Mouse (Mus musculus) forebrain, embryonic 12.5 days (tissue): ENCODE results near the gene Sema3e. TPM values are rescaled to one million over a fixed set of nuclear protein-coding genes. Genes with fewer than 3 reads are reported as not detected.

Source experiments
- ATAC-seq: fragments of 200-750 bp; cut with Nextera tagmentation; 2 replicates; pipeline ENCODE4 v1.8.0; 2017; ENCODE audit warnings: moderate TSS enrichment; ENCODE audit not compliant: low FRiP score
- H3K27ac ChIP-seq: fragments of 300-500 bp; sonication (generic); 2 replicates; pipeline ENCODE4 v1.5.1; 2016; ENCODE audit warnings: mild to moderate bottlenecking
- H3K27me3 ChIP-seq: fragments of 300-500 bp; sonication (generic); 2 replicates; pipeline ENCODE4 v1.6.1; 2016; ENCODE audit warnings: mild to moderate bottlenecking
- H3K36me3 ChIP-seq: fragments of 300-500 bp; sonication (generic); replicated peaks from 2 replicates; pipeline ENCODE4 v1.6.1; 2016; ENCODE audit warnings: mild to moderate bottlenecking
- H3K4me1 ChIP-seq: fragments of 300-500 bp; sonication (generic); 2 replicates; pipeline ENCODE4 v1.6.1; 2016
- H3K4me2 ChIP-seq: fragments of 300-500 bp; sonication (generic); 2 replicates; pipeline ENCODE4 v1.6.1; 2016; ENCODE audit warnings: mild to moderate bottlenecking, moderate library complexity
- H3K4me3 ChIP-seq: fragments of 300-500 bp; sonication (generic); replicated peaks from 2 replicates; pipeline ENCODE4 v1.5.1; 2016; ENCODE audit warnings: mild to moderate bottlenecking
- H3K9ac ChIP-seq: fragments of 300-500 bp; sonication (generic); 2 replicates; pipeline ENCODE4 v1.6.1; 2016; ENCODE audit warnings: mild to moderate bottlenecking
- H3K9me3 ChIP-seq: fragments of 300-500 bp; sonication (generic); 2 replicates; pipeline ENCODE4 v1.6.1; 2016
- WGBS: fragments of 180-500 bp; shearing (Covaris S2); methylation state at CpG from one replicate; pipeline ENCODE4 v1.1.7; 2016; 5-methylcytosine and 5-hydroxymethylcytosine counted together
- polyA plus RNA-seq: library from polyadenylated mRNA; unstranded; fragments of >200 nt; fragmentation: Nextera tagmentation; extraction: Ambion mirVana; gene quantifications from 2 replicates; pipeline ENCODE4 v1.2.1, GENCODE M21; 2016

Sema3e gene
- polyA plus RNA-seq, 1 experiment from 2014 or later, result 1.3 TPM

DNA sequence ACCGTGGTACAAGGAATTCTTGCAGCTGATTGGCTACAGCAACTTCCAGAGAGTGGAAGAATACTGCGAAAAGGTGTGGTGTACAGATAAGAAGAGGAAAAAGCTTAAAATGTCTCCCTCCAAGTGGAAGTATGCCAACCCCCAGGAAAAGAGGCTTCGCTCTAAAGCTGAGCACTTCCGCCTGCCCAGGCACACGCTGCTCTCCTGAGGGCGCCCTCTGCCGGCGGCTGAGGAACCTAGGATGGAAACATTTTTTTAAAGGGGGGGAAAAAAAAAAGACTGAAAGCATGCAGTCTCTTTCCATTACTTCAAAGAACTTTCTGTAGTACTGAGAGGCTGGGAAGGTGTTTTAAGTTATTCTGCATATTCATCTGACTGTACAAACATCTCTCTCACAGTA, 227.5 kb downstream of the Sema3e start:
- H3K27me3 ChIP-seq, result no peaks in the 10 kb centered on the region
- no peak overlapping the region for H3K4me3 ChIP-seq
- ATAC-seq, result peak; percentile 11; the same call in 1 of the 2 replicates
- H3K27ac ChIP-seq, result no peak overlapping the region
- H3K9ac ChIP-seq, result no peak overlapping the region
- no peaks in the 10 kb centered on the region for H3K4me1 ChIP-seq
- H3K9me3 ChIP-seq, result no peaks in the 10 kb centered on the region
- H3K36me3 ChIP-seq, result no peaks in the 10 kb centered on the region
- H3K4me2 ChIP-seq, result no peak overlapping the region
- 48% methylated on average over 8 of the region's 8 CpGs for WGBS

DNA sequence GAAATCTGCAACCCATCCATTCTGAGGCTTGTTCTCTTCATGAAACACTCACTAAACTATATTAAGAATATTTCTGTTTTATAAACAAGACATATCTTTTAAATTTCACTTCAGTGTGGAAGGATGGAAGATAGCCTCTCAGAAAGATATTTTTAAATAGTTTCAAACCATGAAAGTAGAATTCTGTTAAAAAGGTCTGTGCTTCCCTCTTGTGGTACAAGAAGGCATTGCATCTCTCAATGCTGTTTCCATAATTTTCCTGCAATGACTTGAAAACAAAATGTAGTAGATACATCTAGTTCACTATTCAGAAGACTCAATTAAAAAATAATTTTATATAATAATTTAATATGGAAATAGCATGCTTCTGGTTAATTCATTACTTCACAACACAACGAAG, 228.3 kb downstream of the Sema3e start:
- H3K4me1 ChIP-seq, result no peaks in the 10 kb centered on the region
- no peak overlapping the region for H3K4me3 ChIP-seq
- no peaks in the 10 kb centered on the region for H3K27me3 ChIP-seq
- ATAC-seq, result no peak
- no peak overlapping the region for H3K9ac ChIP-seq
- WGBS, result 64% methylated on average over 1 of the region's 1 CpGs
- H3K27ac ChIP-seq, result no peak overlapping the region
- H3K9me3 ChIP-seq, result no peaks in the 10 kb centered on the region
- H3K36me3 ChIP-seq, result no peaks in the 10 kb centered on the region
- H3K4me2 ChIP-seq, result no peak overlapping the region

DNA sequence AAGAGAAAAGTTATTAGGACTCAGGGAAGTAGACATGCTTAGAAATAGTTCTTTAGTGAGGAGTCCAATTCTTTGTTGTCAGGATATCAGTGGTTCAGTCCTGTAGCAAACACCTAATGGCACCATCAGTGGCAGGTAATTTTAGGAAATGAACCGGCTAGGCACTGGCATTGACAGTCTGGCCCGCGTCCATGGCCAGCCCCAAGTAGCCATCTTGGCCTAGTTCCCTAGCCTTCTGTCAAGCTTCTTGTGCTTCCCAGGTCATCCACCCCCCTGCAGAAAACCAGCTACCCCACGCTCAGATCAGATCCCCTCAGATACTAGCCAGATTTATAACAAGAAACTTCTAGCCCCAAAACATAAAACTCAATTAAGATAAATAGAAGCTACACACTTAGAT, 235.1 kb downstream of the Sema3e start:
- H3K4me1 ChIP-seq, result no peaks in the 10 kb centered on the region
- H3K9ac ChIP-seq, result no peak overlapping the region
- ATAC-seq, result no peak
- no peak overlapping the region for H3K4me3 ChIP-seq
- no peaks in the 10 kb centered on the region for H3K36me3 ChIP-seq
- no peaks in the 10 kb centered on the region for H3K27me3 ChIP-seq
- WGBS, result 96% methylated on average over 4 of the region's 4 CpGs
- H3K9me3 ChIP-seq, result no peaks in the 10 kb centered on the region
- H3K27ac ChIP-seq, result no peak overlapping the region
- no peak overlapping the region for H3K4me2 ChIP-seq

DNA sequence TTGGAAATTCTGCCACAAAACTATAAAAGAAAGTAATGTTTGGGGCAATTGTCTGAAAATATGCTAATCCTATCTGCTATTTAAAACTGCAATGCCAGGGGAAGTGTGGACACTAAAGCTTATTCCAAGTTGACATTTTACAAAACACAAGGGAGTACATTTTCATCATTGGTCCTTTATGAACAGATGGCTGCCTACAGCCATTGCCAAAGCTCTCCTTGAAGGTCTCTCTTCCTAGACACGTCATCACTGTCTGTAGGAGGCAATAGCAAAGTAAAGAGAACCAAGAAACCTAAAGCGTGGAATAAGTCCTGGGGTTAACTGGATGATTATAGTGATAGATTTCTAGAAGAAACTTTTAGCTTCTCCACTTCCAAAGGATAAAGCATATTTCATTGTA, 242.3 kb downstream of the Sema3e start:
- no peak overlapping the region for H3K4me2 ChIP-seq

More for the DNA sequence above, 242.3 kb downstream of the Sema3e start:
- no peaks in the 10 kb centered on the region for H3K36me3 ChIP-seq
- H3K27me3 ChIP-seq, result no peaks in the 10 kb centered on the region
- H3K4me1 ChIP-seq, result no peaks in the 10 kb centered on the region
- ATAC-seq, result no peak
- no peak overlapping the region for H3K4me3 ChIP-seq
- no peak overlapping the region for H3K27ac ChIP-seq
- no peak overlapping the region for H3K9ac ChIP-seq
- H3K9me3 ChIP-seq, result no peaks in the 10 kb centered on the region
- 73% methylated on average over 2 of the region's 2 CpGs for WGBS

Other genes with a start within 250 kb of the Sema3e start
- not detected in 2 replicates for gene Speer3, start 233.7 kb upstream of the Sema3e start, polyA plus RNA-seq